Mouse (Mus musculus): ENCODE measurements around the gene Tmem242.

DNA sequence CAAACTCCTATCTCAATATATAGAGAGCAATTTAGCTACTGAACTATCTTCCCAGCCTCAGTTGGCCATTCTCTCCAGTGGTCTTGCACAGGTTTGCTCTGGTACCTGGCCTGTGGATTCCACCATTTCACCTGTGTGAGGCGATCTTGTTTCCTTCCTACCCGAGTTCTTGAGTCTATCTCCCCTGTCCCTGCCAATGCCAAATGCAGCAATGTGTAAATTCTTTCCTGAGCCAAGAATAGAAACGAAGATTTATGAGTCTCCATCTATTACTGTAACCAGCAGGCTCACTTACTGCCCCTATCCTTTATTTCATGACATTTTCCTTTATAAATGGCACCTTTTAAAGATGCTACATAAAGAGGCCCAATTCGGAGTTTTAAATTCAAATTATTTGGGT, 69.0 kb downstream of the Tmem242 start:
- TF ChIP-seq CTCF (conservative IDR thresholded peaks at IDR 0.05 in 1 of 2, IDR thresholded peaks at IDR 0.05 in 1 of 2; ENCODE audit: low read depth in 2 of 2, low read length in 2 of 2): no peak
- no peak for TF ChIP-seq E2F4 (IDR thresholded peaks at IDR 0.05; ENCODE audit: insufficient replicate concordance, low read depth, low read length)
- no peak for TF ChIP-seq EP300 (IDR thresholded peaks at IDR 0.05; ENCODE audit: low read length)
- no peak for TF ChIP-seq RAD21 (IDR thresholded peaks at IDR 0.05; ENCODE audit: low read depth, low read length)
- no peak for TF ChIP-seq MAFK (IDR thresholded peaks at IDR 0.05; ENCODE audit: insufficient replicate concordance, low read length)
- TF ChIP-seq ZNF384 (IDR thresholded peaks at IDR 0.05; ENCODE audit: low read depth, low read length): no peak
- no peak for TF ChIP-seq POLR2A (IDR thresholded peaks at IDR 0.05; ENCODE audit: low read depth, low read length)
- TF ChIP-seq POLR2AphosphoS2 (IDR thresholded peaks at IDR 0.05; ENCODE audit: low read depth, low read length): no peak
- TF ChIP-seq UBTF (IDR thresholded peaks at IDR 0.05; ENCODE audit: low read depth, low read length): no peak
- TF ChIP-seq TBP (conservative IDR thresholded peaks at IDR 0.05; ENCODE audit: low read depth, low read length): no peak
- TF ChIP-seq MAX (IDR thresholded peaks at IDR 0.05; ENCODE audit: low read length): no peak
- TF ChIP-seq PAX5 (IDR thresholded peaks at IDR 0.05; ENCODE audit: low read length): no peak
- no peak for TF ChIP-seq BHLHE40 (IDR thresholded peaks at IDR 0.05; ENCODE audit: low read depth, low read length)
